Mouse (Mus musculus) heart, adult 9 months (tissue): ENCODE data around the gene Pdcl3.
A peak's percentile ranks its signal among the peaks of the same experiment; 100 is the strongest.

ENCODE experiments used
- DNase-seq, 2 experiments: peaks; one replicate each; pipeline ENCODE4 v3.0.0; 2022; ENCODE audit warnings: low spot score in 2 of 2

Pdcl3 gene

GRCm38 (mm10) chr1:38985308-38985707 lies at the start of gene Pdcl3:
TSS of gene Pdcl3 (plus strand) at chr1:38985608.
- DNase-seq: no peak

GRCm38 (mm10) chr1:38936780-38937179 lies 48.6 kb upstream of the Pdcl3 start:
- no peak for DNase-seq

- DNase-seq: no peak
Measured at GRCm38 (mm10) chr1:38938849-38939248, 46.6 kb upstream of the Pdcl3 start, which contains the start of gene Nms. TSS of gene Nms (plus strand) at chr1:38939149.

GRCm38 (mm10) chr1:38939608-38940007 lies 45.8 kb upstream of the Pdcl3 start:
- no peak for DNase-seq

DNA sequence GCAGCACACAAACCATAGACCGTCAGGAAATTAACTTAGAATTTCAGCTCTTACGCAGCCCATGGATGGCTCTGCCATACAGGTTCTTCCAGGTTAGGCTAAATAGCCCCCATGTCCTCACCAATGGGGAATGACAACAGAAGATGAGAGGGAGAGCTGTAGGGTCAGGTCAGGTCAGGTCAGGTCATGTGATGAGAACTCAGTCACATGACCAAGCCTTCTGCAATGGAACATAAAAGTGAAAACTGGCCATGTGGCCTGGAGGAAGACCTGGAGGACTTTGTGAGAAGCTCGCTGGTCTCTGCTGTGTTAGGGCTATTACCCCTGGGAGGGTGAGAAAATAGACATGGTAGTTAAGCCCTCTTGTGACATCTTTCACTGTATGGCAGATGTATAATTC lies 29.0 kb upstream of the Pdcl3 start:
- DNase-seq: no peak

DNA sequence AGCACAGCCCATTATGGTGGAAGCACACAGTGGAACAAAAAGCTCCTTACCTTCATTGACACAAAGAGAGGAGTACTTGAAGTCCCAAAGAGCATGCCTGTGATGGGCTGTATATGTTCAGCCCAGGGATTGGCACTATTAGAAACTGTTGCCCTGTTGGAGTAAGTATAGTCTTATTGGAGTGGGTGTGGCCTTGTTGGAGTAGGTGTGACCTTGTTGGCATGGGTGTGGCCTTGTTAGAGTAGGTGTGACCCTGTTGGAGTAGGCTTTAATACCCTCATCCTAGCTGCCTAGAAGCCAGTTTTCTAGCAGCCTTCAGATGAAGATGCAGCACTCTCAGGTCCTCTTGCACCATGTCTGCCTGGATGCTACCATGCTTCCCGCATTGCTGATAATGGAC lies 16.3 kb upstream of the Pdcl3 start:
- no peak for DNase-seq

- DNase-seq: no peak
Measured at GRCm38 (mm10) chr1:38971712-38972111, 13.7 kb upstream of the Pdcl3 start.

DNA sequence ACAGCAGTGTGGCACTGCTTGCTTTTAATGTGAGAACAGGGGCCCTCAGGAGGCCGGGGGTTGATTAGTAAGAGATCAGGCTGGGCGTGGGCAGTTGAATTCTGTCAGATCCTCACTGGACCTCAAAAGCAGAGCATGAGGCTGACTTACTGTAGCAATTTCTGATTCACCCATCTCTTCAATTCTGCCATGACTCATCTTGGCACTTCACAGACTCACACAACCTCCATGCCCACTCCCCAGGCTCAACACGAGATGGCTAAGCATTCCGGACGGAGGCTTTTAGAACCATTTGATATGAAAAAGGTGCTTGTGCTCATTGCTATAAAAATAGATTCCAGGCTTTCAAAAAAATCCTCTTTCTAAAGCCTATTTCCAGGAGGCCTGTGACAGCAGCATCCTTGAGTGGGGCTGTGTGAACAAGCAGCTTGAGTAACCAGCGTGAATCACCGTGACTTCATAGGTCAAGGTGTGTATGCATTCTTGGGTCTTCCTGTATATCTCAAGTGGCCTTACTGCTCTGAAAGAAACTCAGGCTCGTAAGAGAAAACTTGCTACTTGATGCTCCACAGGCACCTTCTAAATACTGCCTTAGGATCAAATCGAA lies 12.3 kb upstream of the Pdcl3 start:
- DNase-seq: no peak

DNA sequence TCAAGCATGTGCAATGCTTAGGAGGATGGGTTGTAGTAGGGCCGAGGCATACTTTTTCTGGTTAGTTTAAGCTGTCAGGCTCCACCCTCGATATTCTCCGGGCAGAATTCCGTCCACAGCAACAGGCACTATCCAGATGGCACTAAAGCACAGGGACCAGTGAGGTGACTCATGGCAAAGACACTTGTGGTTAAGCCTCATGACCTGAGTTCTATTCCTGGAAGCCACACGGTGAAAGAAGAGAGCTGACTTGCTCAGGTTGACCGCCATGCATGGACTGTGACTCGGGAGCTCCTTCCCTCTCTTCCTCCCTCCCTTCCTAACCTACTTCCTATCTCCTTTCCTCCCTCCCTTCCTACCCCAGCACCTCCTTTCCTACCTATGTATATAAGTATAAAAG lies 5.5 kb upstream of the Pdcl3 start:
- no peak for DNase-seq

- DNase-seq: no peak
Measured at GRCm38 (mm10) chr1:38983870-38984269, 1.5 kb upstream of the Pdcl3 start.

- peak; percentile 98 to 99 for DNase-seq
Measured at GRCm38 (mm10) chr1:38987080-38987864, 1.9 kb downstream of the Pdcl3 start.

- DNase-seq: no peak
Measured at GRCm38 (mm10) chr1:38987865-38988211, 2.4 kb downstream of the Pdcl3 start.

DNA sequence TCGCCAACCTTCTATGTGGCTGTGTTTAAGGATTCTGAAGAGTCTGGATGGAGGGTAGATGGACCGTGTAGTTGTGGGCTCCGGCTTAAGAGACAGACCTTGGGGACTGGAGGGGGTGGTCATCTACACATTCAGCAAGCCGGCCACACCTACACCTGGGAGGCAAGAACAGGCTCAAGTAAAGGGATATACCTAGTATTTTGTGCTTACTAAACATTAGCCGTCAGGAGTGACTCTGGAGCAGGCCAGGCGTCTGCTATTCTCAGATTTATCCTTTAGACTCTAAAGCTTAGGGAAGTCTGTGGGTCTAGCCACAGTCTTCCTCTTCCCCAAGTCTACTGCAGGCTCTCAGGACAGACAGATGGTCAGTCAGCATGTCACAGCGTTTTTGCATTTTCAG lies 2.9 kb downstream of the Pdcl3 start:
- no peak for DNase-seq

DNA sequence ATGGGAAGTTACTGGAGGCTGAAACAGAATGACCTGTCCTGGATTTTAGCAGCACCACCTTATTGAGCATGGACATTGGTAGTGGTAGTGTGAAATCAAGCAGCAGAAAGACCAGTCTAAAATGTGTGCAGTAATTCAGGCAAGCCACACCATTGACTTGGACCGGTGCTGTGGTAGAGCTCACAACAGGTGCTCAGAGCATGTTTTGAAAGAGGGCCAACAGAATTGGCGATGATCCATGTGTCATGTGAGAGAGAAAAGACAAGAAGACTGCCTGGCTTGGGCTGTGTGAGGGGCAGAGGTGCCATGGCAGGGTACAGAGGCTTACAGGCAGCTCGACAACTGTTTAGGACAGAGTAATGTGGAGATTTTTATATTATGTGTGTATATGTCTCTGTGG lies 7.0 kb downstream of the Pdcl3 start:
- DNase-seq: no peak

- peak; percentile 38 to 69 for DNase-seq
Measured at GRCm38 (mm10) chr1:39001106-39001505, 15.7 kb downstream of the Pdcl3 start.

DNA sequence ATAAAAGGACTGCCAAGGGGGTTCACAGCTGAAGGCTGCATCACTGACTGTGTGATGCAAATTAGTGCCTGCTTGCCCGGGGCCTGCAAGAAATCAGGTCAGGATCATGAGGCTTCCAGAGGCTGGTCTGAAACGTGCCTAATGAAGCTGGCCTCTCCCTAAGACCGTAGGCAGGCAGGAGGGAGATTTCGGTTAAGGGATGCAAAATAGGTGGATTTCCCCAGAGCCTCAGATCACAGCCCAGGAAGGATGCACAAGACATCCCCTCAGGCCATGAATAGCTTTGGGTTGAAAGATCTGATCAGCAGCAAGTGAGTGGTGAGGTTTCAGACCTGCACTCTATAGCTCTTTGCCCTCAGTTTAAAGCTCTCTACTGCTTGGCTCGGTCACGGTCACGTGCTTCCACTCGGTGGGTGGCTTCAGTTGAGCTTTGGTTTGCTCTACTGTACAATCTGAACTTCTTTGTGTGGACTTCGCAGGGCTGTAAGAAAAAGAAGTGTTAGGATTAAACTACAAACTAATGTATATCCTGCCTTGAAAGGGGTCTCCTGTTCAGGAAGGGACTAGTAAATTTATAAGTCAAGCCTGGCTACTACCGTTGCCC lies 20.4 kb downstream of the Pdcl3 start:
- DNase-seq: no peak

GRCm38 (mm10) chr1:39006830-39007829 lies 21.7 kb downstream of the Pdcl3 start:
- DNase-seq: no peak

DNA sequence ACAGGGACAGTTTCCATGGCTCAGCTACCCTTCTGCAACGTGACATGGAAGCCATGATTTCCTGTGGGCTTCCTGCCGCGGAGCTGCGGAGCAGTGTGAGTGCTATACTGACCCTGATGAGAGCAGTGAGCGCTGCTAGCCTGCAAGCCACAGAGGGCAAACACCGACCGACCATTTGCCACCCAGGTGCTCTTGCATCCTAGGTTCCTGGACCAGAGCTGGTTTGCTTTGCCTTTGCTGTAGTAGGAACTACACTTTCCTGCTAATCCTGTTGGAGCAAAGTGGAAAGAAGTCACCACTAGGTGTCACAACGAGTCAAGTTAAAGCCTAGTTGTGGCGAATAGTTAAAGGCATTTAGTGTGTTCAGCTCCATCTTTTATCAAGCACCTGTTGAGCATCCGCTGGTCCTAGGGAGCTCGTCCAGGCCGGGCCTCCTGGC lies 25.2 kb downstream of the Pdcl3 start:
- DNase-seq: peak; percentile 16 to 62

- DNase-seq: no peak
Measured at GRCm38 (mm10) chr1:39012576-39012975, 27.2 kb downstream of the Pdcl3 start.

- no peak for DNase-seq
Measured at GRCm38 (mm10) chr1:39013843-39014242, 28.4 kb downstream of the Pdcl3 start.

DNA sequence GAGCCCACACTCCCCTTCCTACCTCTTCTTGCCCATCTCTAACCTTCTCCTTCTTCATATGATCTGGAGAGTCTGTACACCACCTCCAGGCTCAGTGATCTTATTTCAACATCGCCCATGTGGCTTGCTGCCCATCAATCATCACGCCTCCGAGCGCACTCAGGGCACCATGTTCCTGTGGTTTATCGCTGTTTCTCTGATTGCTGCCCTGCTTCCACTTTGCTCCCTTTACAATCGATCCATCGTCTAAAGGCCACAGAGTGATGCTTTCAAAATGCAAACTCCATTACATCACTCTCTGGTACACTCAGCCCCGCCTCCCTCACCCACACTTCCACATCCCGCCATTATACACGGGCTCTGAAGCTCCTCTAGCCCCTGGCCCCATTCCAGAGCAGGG lies 30.1 kb downstream of the Pdcl3 start:
- no peak for DNase-seq

- no peak for DNase-seq
Measured at GRCm38 (mm10) chr1:39017871-39018270, 32.5 kb downstream of the Pdcl3 start.
